Mouse (Mus musculus) adrenal gland, postnatal 4 days (tissue): ENCODE data around the gene Plcb2. TPM values are rescaled to one million over a fixed set of nuclear protein-coding genes. Genes with fewer than 3 reads are reported as not detected.

Experiments used
- DNase-seq, 2 experiments: peaks; one replicate each; pipeline ENCODE4 v3.0.0; 2021 to 2022; ENCODE audit warnings: low spot score in 2 of 2, mixed read lengths in 2 of 2
- long read RNA-seq, 2 experiments: library from polyadenylated mRNA; stranded (forward); transcript quantifications; one replicate each; pipeline ENCODE4 v2.0.0; 2021
- total RNA-seq, 2 experiments: library from RNA; stranded (reverse); gene quantifications; 2 replicates each; pipeline ENCODE4 v1.2.3; 2021

Plcb2 gene
- total RNA-seq = 1 to 10 TPM; 2.2 to 2.7 TPM
- long read RNA-seq, experiment 1 = 0 reads
- long read RNA-seq, experiment 2 = 0 reads

GRCm38 (mm10) chr2:118728337-118728736, at the start of gene Plcb2:
Gene Plcb2 (minus strand): TSS chr2:118728438.
- DNase-seq = no peak

- DNase-seq = no peak
Measured at GRCm38 (mm10) chr2:118776295-118776694, 48.1 kb upstream of the Plcb2 start.

- DNase-seq = no peak
Measured at GRCm38 (mm10) chr2:118775846-118776245, 47.6 kb upstream of the Plcb2 start.

- DNase-seq = no peak
Measured at GRCm38 (mm10) chr2:118775396-118775795, 47.2 kb upstream of the Plcb2 start.

- DNase-seq = no peak
Measured at GRCm38 (mm10) chr2:118774536-118774935, 46.3 kb upstream of the Plcb2 start.

- DNase-seq = no peak
Measured at GRCm38 (mm10) chr2:118772158-118772874, 44.1 kb upstream of the Plcb2 start, which contains the start of gene Phgr1. Gene Phgr1 (plus strand): TSS chr2:118772769.

- no peak for DNase-seq
Measured at GRCm38 (mm10) chr2:118766041-118767033, 38.1 kb upstream of the Plcb2 start.

GRCm38 (mm10) chr2:118764875-118765274, 36.6 kb upstream of the Plcb2 start:
- no peak for DNase-seq

- DNase-seq = no peak
Measured at GRCm38 (mm10) chr2:118764094-118764831, 36.0 kb upstream of the Plcb2 start.

GRCm38 (mm10) chr2:118763469-118763868, 35.2 kb upstream of the Plcb2 start:
- DNase-seq = no peak

GRCm38 (mm10) chr2:118762784-118763148, 34.5 kb upstream of the Plcb2 start:
- DNase-seq = no peak

GRCm38 (mm10) chr2:118761906-118762783, 33.9 kb upstream of the Plcb2 start, which contains the start of gene Ccdc9b:
Gene Ccdc9b (minus strand): TSS chr2:118762661.
- DNase-seq = peak; percentile 80 to 82

- DNase-seq = no peak
Measured at GRCm38 (mm10) chr2:118761358-118761757, 33.1 kb upstream of the Plcb2 start.

GRCm38 (mm10) chr2:118760311-118761025, 32.2 kb upstream of the Plcb2 start:
- no peak for DNase-seq

GRCm38 (mm10) chr2:118759828-118760227, 31.6 kb upstream of the Plcb2 start:
- DNase-seq = no peak

GRCm38 (mm10) chr2:118756103-118756502, 27.9 kb upstream of the Plcb2 start:
- no peak for DNase-seq

GRCm38 (mm10) chr2:118755407-118755806, 27.2 kb upstream of the Plcb2 start:
- no peak for DNase-seq

- DNase-seq = no peak
Measured at GRCm38 (mm10) chr2:118754143-118754542, 25.9 kb upstream of the Plcb2 start.

- no peak for DNase-seq
Measured at GRCm38 (mm10) chr2:118752792-118753108, 24.5 kb upstream of the Plcb2 start.
